Mouse (Mus musculus) CH12.LX (cell line): ENCODE results near the gene Tbpl1. TPM values are rescaled to one million over a fixed set of nuclear protein-coding genes. Genes with fewer than 3 reads are reported as not detected.
A peak's percentile ranks its signal among the peaks of the same experiment; 100 is the strongest.

ENCODE experiments used
- DNase-seq: peaks from one replicate; pipeline ENCODE4 v3.0.0-alpha.2; 2013; ENCODE audit errors: extremely low read depth
- H3K27ac ChIP-seq: 2 replicates; pipeline ENCODE4 v1.5.1; 2012; ENCODE audit warnings: low read depth, mild to moderate bottlenecking, control low read depth, moderate library complexity; ENCODE audit not compliant: insufficient read depth
- H3K27me3 ChIP-seq: replicated peaks from 2 replicates; pipeline ENCODE3; 2012; ENCODE audit warnings: inconsistent platforms
- H3K36me3 ChIP-seq, 2 experiments: replicated peaks in 1 of 2; 2 replicates each; pipeline versions ENCODE3 to v1.6.1; 2012; ENCODE audit warnings: inconsistent platforms in 1 of 2, low read length in 1 of 2, mild to moderate bottlenecking in 1 of 2, mixed read lengths in 1 of 2, moderate library complexity in 1 of 2; ENCODE audit not compliant: control insufficient read depth in 1 of 2, insufficient read depth in 1 of 2
- H3K4me1 ChIP-seq, 2 experiments: 2 replicates each; pipeline ENCODE4 v1.6.1; 2012; ENCODE audit warnings: inconsistent platforms in 1 of 2, moderate library complexity in 1 of 2; ENCODE audit not compliant: insufficient read depth in 2 of 2, control insufficient read depth in 1 of 2
- H3K4me2 ChIP-seq: 2 replicates; pipeline ENCODE4 v1.6.1; 2012; ENCODE audit warnings: low read depth, mild to moderate bottlenecking, control low read depth; ENCODE audit not compliant: poor library complexity, insufficient read depth, severe bottlenecking
- H3K4me3 ChIP-seq, 3 experiments: fragments of 150-350 bp in 1 of 3; sonication (generic) in 1 of 3; replicated peaks in 1 of 3; 2 replicates each; pipeline versions ENCODE3 to v1.5.1; 2011 to 2012; ENCODE audit warnings: low read depth in 2 of 3, low read length in 2 of 3, mild to moderate bottlenecking in 2 of 3, moderate library complexity in 2 of 3, control low read depth in 1 of 3, improper control_type of control experiment in 1 of 3, inconsistent platforms in 1 of 3, mixed read lengths in 1 of 3; ENCODE audit not compliant: poor library complexity in 1 of 3
- H3K79me2 ChIP-seq: replicated peaks from 2 replicates; pipeline ENCODE4 v1.6.1; 2012; ENCODE audit warnings: mild to moderate bottlenecking, moderate library complexity; ENCODE audit not compliant: control insufficient read depth, poor library complexity, insufficient read depth, severe bottlenecking; ENCODE audit errors: extremely low read depth
- H3K9ac ChIP-seq: 2 replicates; pipeline ENCODE4 v1.6.1; 2012; ENCODE audit warnings: low read depth, mild to moderate bottlenecking, control low read depth, moderate library complexity; ENCODE audit not compliant: insufficient read depth
- H3K9me3 ChIP-seq: replicated peaks from 2 replicates; pipeline ENCODE3; 2012; ENCODE audit warnings: low read length, inconsistent platforms, mixed read lengths
- E2F4 ChIP-seq: IDR thresholded peaks from 2 replicates; pipeline ENCODE4 v1.6.1; 2011; ENCODE audit warnings: low read depth, low read length, improper control_type of control experiment; ENCODE audit not compliant: insufficient replicate concordance
- ELF1 ChIP-seq: IDR thresholded peaks from 2 replicates; pipeline ENCODE4 v1.6.1; 2014; ENCODE audit warnings: low read depth, mild to moderate bottlenecking, inconsistent platforms, low read length, improper control_type of control experiment
- EP300 ChIP-seq: IDR thresholded peaks from 2 replicates; pipeline ENCODE4 v1.6.1; 2011; ENCODE audit warnings: low read length, improper control_type of control experiment
- HCFC1 ChIP-seq: IDR thresholded peaks from 2 replicates; pipeline ENCODE4 v1.6.1; 2012; ENCODE audit warnings: low read depth, mild to moderate bottlenecking, inconsistent platforms, low read length, improper control_type of control experiment
- JUN ChIP-seq: IDR thresholded peaks from 2 replicates; pipeline ENCODE4 v1.6.1; 2011; ENCODE audit warnings: low read depth, mild to moderate bottlenecking, low read length, improper control_type of control experiment, moderate library complexity; ENCODE audit not compliant: insufficient read depth
- JUND ChIP-seq: conservative IDR thresholded peaks from 2 replicates; pipeline ENCODE4 v1.6.1; 2011; ENCODE audit warnings: low read depth, low read length, improper control_type of control experiment
- MAFK ChIP-seq: IDR thresholded peaks from 2 replicates; pipeline ENCODE4 v1.6.1; 2011; ENCODE audit warnings: low read length, improper control_type of control experiment; ENCODE audit not compliant: insufficient replicate concordance
- MAZ ChIP-seq: IDR thresholded peaks from 2 replicates; pipeline ENCODE4 v1.6.1; 2012; ENCODE audit warnings: low read depth, mild to moderate bottlenecking, inconsistent platforms, low read length, improper control_type of control experiment, moderate library complexity
- NELFE ChIP-seq: IDR thresholded peaks from 2 replicates; pipeline ENCODE4 v1.6.1; 2011; ENCODE audit warnings: low read depth, low read length, improper control_type of control experiment
- NRF1 ChIP-seq: IDR thresholded peaks from 2 replicates; pipeline ENCODE4 v1.6.1; 2014; ENCODE audit warnings: low read depth, mild to moderate bottlenecking, inconsistent platforms, low read length, improper control_type of control experiment, moderate library complexity
- TBP ChIP-seq: conservative IDR thresholded peaks from 2 replicates; pipeline ENCODE4 v1.6.1; 2011; ENCODE audit warnings: low read depth, low read length, improper control_type of control experiment
- TCF12 ChIP-seq: IDR thresholded peaks from 2 replicates; pipeline ENCODE4 v1.6.1; 2014; ENCODE audit warnings: low read depth, mild to moderate bottlenecking, inconsistent platforms, low read length, improper control_type of control experiment
- dilution Hi-C: fragments of 300-500 bp; cut with MboI; formaldehyde crosslinking; loops from 2 replicates; pipeline ENCODE4 v1.14.3; 2020; ENCODE audit warnings: low sequenced_read_pairs; ENCODE audit not compliant: extremely low pct_unique_long_range_greater_than_20kb, extremely low pct_ligation_motif_present
- in situ Hi-C: fragments of 300-500 bp; cut with MboI; formaldehyde crosslinking; loops from 3 replicates; pipeline ENCODE4 v1.14.3; 2019; ENCODE audit warnings: low sequenced_read_pairs, low pct_ligation_motif_present, low pct_unique_long_range_greater_than_20kb, mixed read lengths
- polyA plus RNA-seq: library from polyadenylated mRNA; unstranded; fragments of >175 nt; gene quantifications from 2 replicates; pipeline ENCODE4 v1.2.1, GENCODE M21; 2012; ENCODE audit warnings: low read depth; ENCODE audit not compliant: insufficient read length
- total RNA-seq, 2 experiments: library from RNA; depleted of rRNA; stranded (reverse); fragments of 300-350 nt in 1 of 2; fragments of >200 nt in 1 of 2; gene quantifications; 2 replicates each; pipeline ENCODE4 v1.2.3; 2012 to 2014

Gene Tbpl1
- total and polyA plus RNA-seq, 3 experiments, result 34.6 to 54.6 (median 46.9) TPM

DNA sequence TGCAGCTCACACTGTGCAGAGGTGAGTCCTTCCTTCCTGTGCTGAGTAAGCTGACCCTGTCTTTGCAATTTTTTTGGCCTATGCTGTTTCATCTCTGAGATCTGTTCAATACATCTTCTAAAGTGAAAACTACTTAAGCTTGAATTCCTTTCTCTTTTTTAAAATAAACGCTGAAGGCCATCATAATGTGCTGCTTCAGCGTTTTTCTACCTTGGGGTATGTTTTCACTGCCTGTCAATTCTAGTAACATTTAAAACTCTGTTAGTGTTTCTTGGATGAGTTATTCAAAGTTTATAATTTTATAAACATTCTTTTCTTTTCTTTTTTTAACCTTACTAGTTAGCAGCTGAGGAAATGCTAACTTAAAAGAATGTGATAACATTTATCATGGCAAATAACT, 18.8 kb downstream of the Tbpl1 start:
- peak; percentile 82; the same call in 1 of the 2 replicates for TF ChIP-seq MAFK
- no peak for TF ChIP-seq TBP
- Histone ChIP-seq H3K27me3 (no peaks in the 10 kb centered on the region), H3K9ac (no peak overlapping the region), H3K27ac (no peak overlapping the region), H3K4me3 (no peak overlapping the region), H3K4me2 (no peak overlapping the region), H3K36me3 (peaks cover 24 to 46% of the 10 kb centered on the region in 2 experiments), H3K79me2 (peaks cover 19% of the 10 kb centered on the region), H3K9me3 (no peaks in the 10 kb centered on the region), H3K4me1 (0 out of 4 replicates have a peak, but pooled peaks cover 0 to 9% of the 10 kb centered on the region in 2 experiments)
- dilution Hi-C loops (no loop called here), in situ Hi-C loops (loop anchor here (10.0 kb wide), 1 partner anchor 128 kb away; no protein-coding TSS in a partner anchor)
- DNase-seq, result no peak

DNA sequence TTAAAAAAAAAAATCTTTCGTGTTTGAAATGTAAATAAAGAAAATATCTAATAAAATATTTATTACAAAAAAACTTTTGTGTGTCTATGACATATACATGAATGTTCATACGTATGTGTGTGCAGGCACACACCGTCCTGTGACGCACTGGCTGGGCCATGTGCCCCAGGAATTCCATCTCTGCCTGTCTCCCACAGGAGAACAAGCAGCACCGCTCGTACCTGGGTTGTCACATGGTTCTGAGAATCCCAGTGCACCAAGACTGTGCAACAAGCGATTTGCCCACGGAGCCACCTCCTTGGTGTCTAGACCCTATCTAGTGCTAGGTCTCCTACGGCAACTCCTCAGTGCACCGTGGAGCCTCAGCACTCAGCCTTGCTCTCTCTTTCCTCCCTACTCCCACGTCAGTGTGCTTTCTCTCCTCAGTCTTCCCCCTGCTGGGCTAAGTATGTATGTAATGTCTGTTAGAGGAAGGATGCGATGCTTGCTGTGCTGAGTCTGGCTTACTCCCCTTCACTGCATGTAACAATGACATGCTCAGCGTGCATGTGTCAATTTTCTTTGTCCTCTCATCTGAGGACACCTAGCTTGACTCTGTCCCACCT, 21.5 kb downstream of the Tbpl1 start:
- no peaks in the 10 kb centered on the region for H3K9me3 ChIP-seq
- H3K4me2 ChIP-seq, result no peak overlapping the region
- dilution Hi-C loops (no loop called here), in situ Hi-C loops (loop anchor here (10.0 kb wide), 1 partner anchor 125 kb away; no protein-coding TSS in a partner anchor)
- 0 out of 4 replicates have a peak, but pooled peaks cover 0 to 9% of the 10 kb centered on the region in 2 experiments for H3K4me1 ChIP-seq
- no peak overlapping the region for H3K9ac ChIP-seq
- TF ChIP-seq NRF1 (no peak), TCF12 (no peak), ELF1 (no peak), MAZ (no peak), HCFC1 (no peak), JUN (no peak), JUND (no peak), E2F4 (no peak), EP300 (no peak), NELFE (no peak)
- H3K27ac ChIP-seq, result no peak overlapping the region
- peaks cover 44 to 71% of the 10 kb centered on the region in 2 experiments for H3K36me3 ChIP-seq
- DNase-seq, result no peak
- H3K79me2 ChIP-seq, result peaks cover 6% of the 10 kb centered on the region
- no peaks in the 10 kb centered on the region for H3K27me3 ChIP-seq
- H3K4me3 ChIP-seq, result no peak overlapping the region
